Mouse (Mus musculus) stomach, postnatal 0 days (tissue): ENCODE measurements around the gene Synpo2l. TPM values are rescaled to one million over a fixed set of nuclear protein-coding genes. Genes with fewer than 3 reads are reported as not detected.

Experiments
- ATAC-seq: fragments of 200-750 bp; cut with Nextera tagmentation; 2 replicates; pipeline ENCODE4 v1.8.0; 2017; ENCODE audit not compliant: low FRiP score, low TSS enrichment
- DNase-seq: peaks from one replicate; pipeline ENCODE4 v3.0.0-alpha.2; 2016; ENCODE audit warnings: low spot score
- H3K27ac ChIP-seq: fragments of 300-500 bp; sonication (generic); replicated peaks from 2 replicates; pipeline ENCODE4 v1.5.1; 2014; ENCODE audit warnings: mild to moderate bottlenecking, control low read depth
- H3K27me3 ChIP-seq: fragments of 300-500 bp; sonication (generic); 2 replicates; pipeline ENCODE4 v1.6.1; 2014; ENCODE audit warnings: low read length; ENCODE audit not compliant: control insufficient read depth, insufficient read depth
- H3K36me3 ChIP-seq: fragments of 300-500 bp; sonication (generic); 2 replicates; pipeline ENCODE4 v1.6.1; 2014; ENCODE audit warnings: low read length, mixed read lengths; ENCODE audit not compliant: control insufficient read depth, insufficient read depth
- H3K4me1 ChIP-seq: fragments of 300-500 bp; sonication (generic); replicated peaks from 2 replicates; pipeline ENCODE4 v1.6.1; 2014; ENCODE audit warnings: antibody characterized with exemption; ENCODE audit not compliant: control insufficient read depth, insufficient read depth
- H3K4me2 ChIP-seq: fragments of 300-500 bp; sonication (generic); replicated peaks from 2 replicates; pipeline ENCODE4 v1.6.1; 2014; ENCODE audit warnings: low read depth, mild to moderate bottlenecking, control low read depth, moderate library complexity
- H3K4me3 ChIP-seq: fragments of 300-500 bp; sonication (generic); 2 replicates; pipeline ENCODE4 v1.5.1; 2014; ENCODE audit warnings: low read depth, low read length, control low read depth
- H3K9ac ChIP-seq: fragments of 300-500 bp; sonication (generic); 2 replicates; pipeline ENCODE4 v1.6.1; 2014; ENCODE audit warnings: mild to moderate bottlenecking, low read length, control low read depth, mixed read lengths
- H3K9me3 ChIP-seq: fragments of 300-500 bp; sonication (generic); 2 replicates; pipeline ENCODE4 v1.6.1; 2016; ENCODE audit warnings: low read length; ENCODE audit not compliant: control insufficient read depth
- CTCF ChIP-seq: IDR thresholded peaks from 2 replicates; pipeline ENCODE4 v1.5.1; 2016; ENCODE audit warnings: antibody characterized with exemption, low read depth, mild to moderate bottlenecking, moderate library complexity
- EP300 ChIP-seq: optimal IDR thresholded peaks from 2 replicates; pipeline ENCODE3; 2016; ENCODE audit warnings: antibody characterized with exemption
- WGBS: fragments of 180-500 bp; shearing (Covaris S2); extraction: QIAGEN DNeasy Blood & Tissue Kit; methylation state at CpG from one replicate; pipeline ENCODE4 v1.1.7; 2014; 5-methylcytosine and 5-hydroxymethylcytosine counted together
- polyA plus RNA-seq: library from polyadenylated mRNA; unstranded; fragments of >200 nt; fragmentation: Nextera tagmentation; extraction: Ambion mirVana; gene quantifications from 2 replicates; pipeline ENCODE4 v1.2.1, GENCODE M21; 2015

Gene Synpo2l
- polyA plus RNA-seq, 1 experiment from 2014 or later = 0.30 TPM

- no peak for DNase-seq
- TF ChIP-seq CTCF (no peak), EP300 (no peak)
Measured at GRCm38 (mm10) chr14:20661661-20662331, 6.4 kb downstream of the Synpo2l start.

GRCm38 (mm10) chr14:20660827-20661660 lies 7.1 kb downstream of the Synpo2l start:
- Histone ChIP-seq H3K36me3 (no peaks in the 10 kb centered on the region), H3K9ac (peak overlapping the region; percentile 72), H3K4me2 (peak overlapping the region; percentile 95), H3K4me3 (peak overlapping the region; percentile 65), H3K9me3 (no peaks in the 10 kb centered on the region), H3K27me3 (no peaks in the 10 kb centered on the region), H3K4me1 (no peaks in the 10 kb centered on the region), H3K27ac (peak overlapping the region; percentile 91)
- ATAC-seq = peak; percentile 91
- peak; percentile 91 for DNase-seq
- WGBS = 1% methylated on average over 50 of the region's 52 CpGs
- no peak for TF ChIP-seq EP300
- TF ChIP-seq CTCF = peak; percentile 90

More at GRCm38 (mm10) chr14:20661661-20662331, 6.4 kb downstream of the Synpo2l start:
- ATAC-seq = peak; percentile 18; the same call in 1 of the 2 replicates
- Histone ChIP-seq H3K27me3 (no peaks in the 10 kb centered on the region), H3K4me2 (peak overlapping the region; percentile 95), H3K9me3 (no peaks in the 10 kb centered on the region), H3K9ac (peak overlapping the region; percentile 72), H3K4me1 (no peaks in the 10 kb centered on the region), H3K4me3 (peak overlapping the region; percentile 65), H3K27ac (peak overlapping the region; percentile 91), H3K36me3 (no peaks in the 10 kb centered on the region)
- WGBS = 23% methylated on average over 19 of the region's 19 CpGs

DNA sequence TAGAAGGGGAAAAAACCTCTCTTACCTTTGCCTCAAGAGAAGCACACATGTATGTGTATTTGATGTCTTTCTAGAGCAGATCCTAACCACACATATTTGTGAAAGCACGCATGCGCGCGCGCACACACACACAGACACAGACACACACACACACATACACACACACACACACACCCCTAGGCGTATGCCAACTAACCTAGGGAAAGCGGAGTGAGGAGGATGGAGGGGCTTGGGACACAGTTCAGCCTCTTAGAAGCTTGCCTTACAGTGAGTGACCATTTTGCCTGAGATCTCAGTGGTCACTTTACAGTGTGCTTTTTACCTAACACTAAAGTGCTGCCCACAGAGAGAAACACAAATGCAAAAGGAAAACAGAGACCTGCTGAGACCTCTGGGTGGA lies 8.5 kb downstream of the Synpo2l start:
- ATAC-seq = no peak
- no peaks in the 10 kb centered on the region for H3K36me3 ChIP-seq
- 97% methylated on average over 7 of the region's 7 CpGs for WGBS
- no peak overlapping the region for H3K4me3 ChIP-seq
- no peak overlapping the region for H3K9ac ChIP-seq
- DNase-seq = no peak
- H3K27ac ChIP-seq = no peak overlapping the region
- no peaks in the 10 kb centered on the region for H3K9me3 ChIP-seq
- TF ChIP-seq CTCF (no peak), EP300 (no peak)
- H3K27me3 ChIP-seq = no peaks in the 10 kb centered on the region
- no peak overlapping the region for H3K4me2 ChIP-seq
- no peaks in the 10 kb centered on the region for H3K4me1 ChIP-seq

DNA sequence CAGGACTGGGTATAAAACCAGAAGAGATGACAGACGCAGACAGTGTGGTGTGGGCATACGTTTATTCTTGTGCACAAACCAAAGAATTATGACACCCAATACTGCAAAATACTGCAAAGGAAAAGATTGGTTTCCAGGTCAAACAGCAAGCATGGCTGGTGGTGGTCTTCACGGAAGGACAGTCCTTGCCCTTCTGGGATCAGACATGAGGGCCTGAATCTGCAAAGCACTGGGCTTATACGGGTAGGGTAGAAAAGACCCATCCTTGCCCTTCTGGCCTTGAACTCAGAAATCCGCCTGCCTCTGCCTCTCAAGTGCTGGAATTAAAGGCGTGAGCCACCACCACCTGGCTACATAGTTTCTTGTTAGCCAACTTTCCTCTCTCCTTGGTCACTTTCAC lies 9.3 kb downstream of the Synpo2l start:
- Histone ChIP-seq H3K27ac (no peak overlapping the region), H3K4me2 (no peak overlapping the region), H3K4me3 (no peak overlapping the region), H3K9ac (no peak overlapping the region), H3K9me3 (no peaks in the 10 kb centered on the region), H3K36me3 (no peaks in the 10 kb centered on the region), H3K4me1 (no peaks in the 10 kb centered on the region), H3K27me3 (no peaks in the 10 kb centered on the region)
- TF ChIP-seq EP300 (no peak), CTCF (no peak)
- no peak for DNase-seq
- ATAC-seq = no peak
- 88% methylated on average over 6 of the region's 6 CpGs for WGBS

- Histone ChIP-seq H3K36me3 (no peaks in the 10 kb centered on the region), H3K4me2 (no peak overlapping the region), H3K27ac (no peak overlapping the region), H3K4me1 (no peaks in the 10 kb centered on the region), H3K9ac (no peak overlapping the region), H3K9me3 (no peaks in the 10 kb centered on the region), H3K27me3 (no peaks in the 10 kb centered on the region), H3K4me3 (no peak overlapping the region)
- no peak for DNase-seq
- no peak for ATAC-seq
- TF ChIP-seq EP300 (no peak), CTCF (peak; percentile 85)
Measured at GRCm38 (mm10) chr14:20658326-20658725, 9.8 kb downstream of the Synpo2l start.

DNA sequence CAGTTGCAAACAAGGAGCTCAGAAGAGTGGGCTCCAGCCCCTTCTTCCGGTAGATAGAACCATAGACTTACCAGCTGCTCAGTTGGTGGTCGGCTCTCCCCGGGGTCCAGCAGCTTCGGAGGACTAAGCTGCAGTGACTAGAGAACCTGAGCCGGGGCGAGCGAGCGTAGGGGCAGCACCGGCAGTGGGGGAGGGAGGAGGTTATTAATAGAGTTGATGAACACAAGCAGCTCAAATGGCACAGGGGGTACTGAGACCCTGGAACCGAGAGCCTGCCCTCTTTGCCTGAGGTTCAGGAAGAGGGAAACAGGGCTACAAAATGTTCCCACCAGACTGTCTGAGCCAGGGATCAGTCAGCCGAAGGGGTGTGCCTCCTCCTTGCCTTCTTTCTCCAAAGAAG lies 11.8 kb downstream of the Synpo2l start, which contains the start of gene Myoz1:
Gene Myoz1 (minus strand): TSS at position 180 of the 400 bp plus-strand sequence.
- no peak within 1 kb of the TSS for H3K4me3 ChIP-seq
- no peaks in the 10 kb centered on the region for H3K4me1 ChIP-seq
- ATAC-seq (no peak), DNase-seq (no peak)
- no peaks in the 10 kb centered on the region for H3K27me3 ChIP-seq
- no peaks in the 10 kb centered on the region for H3K9me3 ChIP-seq
- WGBS = 53% methylated on average over 11 of the region's 11 CpGs
- no peak for TF ChIP-seq CTCF
- TF ChIP-seq EP300 = no peak
- no peaks in the 10 kb centered on the region for H3K36me3 ChIP-seq
- H3K4me2 ChIP-seq = no peak within 1 kb of the TSS
- no peak within 1 kb of the TSS for H3K9ac ChIP-seq
- H3K27ac ChIP-seq = no peak within 1 kb of the TSS
